Mouse (Mus musculus): ENCODE data around the gene Zfp708.
"Not testable (repeated sequence)": the region's sequence is repeated elsewhere in the genome, so short reads cannot be mapped to it uniquely, and the experiment has no call there.

The Zfp708 gene

DNA sequence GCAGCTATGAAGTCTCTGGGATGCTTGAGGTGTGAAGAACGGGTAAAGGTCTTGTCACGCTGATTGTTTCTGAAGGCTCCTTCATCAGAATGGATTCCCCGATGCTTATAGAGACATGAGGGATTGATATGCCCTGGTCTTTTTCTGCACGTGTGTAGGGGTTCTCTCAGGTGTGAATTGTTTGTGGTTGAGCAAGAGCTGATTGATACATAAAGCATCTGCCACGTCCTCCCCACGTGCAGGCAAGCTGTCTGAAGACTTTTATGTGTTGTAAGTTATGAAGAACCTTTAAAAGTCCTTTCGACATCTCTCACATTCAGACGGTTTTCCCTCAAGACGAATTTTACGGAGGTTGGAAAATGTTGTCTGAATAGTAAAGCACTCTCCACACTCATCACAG lies at the start of gene Zfp708:
Gene Zfp708, minus strand, starts transcription at position 101 of the 400 bp plus-strand sequence.
- no peak for DNase-seq

DNA sequence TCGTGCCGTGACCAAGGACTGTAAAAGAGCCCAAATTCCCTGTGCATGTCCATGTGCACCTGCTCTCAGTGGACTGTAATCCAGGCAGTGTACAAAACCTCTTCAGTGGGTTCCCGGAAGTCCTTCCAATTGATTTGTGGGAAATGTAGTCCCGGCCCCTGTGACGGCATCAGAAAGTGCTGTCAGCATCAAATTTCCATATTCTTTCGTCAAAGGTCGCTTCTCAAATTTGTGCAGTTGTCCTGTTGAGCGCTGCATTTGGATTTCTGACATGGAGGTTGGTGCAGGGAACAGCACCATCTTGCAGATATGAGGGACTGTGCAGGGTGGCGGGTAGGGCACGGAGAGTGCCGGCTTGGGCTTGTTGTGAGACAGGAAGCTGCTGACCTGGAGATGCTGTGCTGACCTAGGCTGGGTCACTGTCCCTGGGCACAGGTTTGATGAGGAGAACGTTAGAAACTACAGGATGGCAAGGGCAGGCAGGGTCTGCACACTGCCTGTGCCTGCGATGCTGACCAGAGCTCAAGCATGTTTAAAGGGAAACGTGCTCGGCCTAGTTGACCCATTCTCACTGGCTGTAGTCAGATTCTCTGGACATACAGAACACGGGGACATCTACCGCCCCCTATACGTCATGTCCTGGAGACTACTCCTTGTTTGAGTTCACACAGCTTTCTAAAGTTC lies 30.4 kb upstream of the Zfp708 start:
- DNase-seq: peak; percentile 90

DNA sequence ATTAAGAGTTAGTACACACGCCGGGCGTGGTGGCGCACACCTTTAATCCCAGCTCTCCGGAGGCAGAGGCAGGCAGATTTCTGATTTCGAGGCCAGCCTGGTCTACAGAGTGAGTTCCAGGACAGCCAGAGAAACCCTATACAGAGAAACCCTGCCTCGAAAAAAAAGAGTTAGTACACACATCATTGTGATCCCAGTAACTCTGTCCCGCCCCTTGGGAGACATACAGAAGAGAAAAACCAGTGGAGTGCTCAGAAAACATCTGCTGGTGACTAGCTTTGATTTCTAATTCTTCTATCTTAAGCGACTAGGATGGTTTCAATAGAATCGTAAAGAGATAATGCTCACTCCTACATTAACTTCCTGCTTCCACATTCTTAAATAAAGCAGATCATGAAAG lies 29.7 kb upstream of the Zfp708 start:
- DNase-seq: not testable (repeated sequence)

DNA sequence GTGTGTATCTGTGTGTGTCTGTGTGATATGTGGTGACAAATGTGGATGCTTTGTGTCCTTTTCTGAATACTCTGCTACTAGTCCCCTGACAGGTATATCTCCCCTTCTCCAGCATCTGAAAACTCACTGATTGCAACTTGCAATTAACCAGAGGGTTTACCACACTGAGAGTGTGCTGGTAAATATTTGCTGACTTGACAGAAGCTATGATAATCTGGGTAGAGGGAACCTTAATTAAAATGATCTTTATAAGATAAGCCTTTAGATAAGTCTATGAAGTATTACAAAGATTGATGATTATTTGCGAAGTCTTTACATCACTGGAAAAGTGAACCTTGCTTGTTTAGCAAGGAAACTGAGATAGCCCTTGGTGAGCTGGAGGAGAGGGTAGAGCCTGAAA lies 26.7 kb upstream of the Zfp708 start:
- DNase-seq: no peak

DNA sequence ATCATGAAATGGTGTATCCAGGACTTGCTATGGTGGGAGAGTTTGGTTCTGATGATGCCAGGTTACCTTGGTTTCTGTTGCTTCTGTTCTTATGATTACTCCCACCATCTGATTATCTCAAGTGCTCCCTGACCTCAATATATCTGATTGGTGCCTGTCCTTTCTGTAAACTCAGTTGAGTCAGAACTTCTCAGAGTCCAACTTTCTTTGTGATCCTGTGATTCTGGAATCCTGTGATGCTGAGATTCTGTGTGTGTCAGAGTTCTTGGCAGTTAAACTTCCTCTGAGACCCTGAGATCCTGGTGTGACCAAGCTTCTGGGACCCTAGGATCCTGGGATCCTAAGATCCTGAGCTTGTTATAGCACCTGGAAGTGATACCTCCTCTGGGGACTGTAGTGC lies 23.6 kb upstream of the Zfp708 start, which contains the start of gene Zfp759:
Gene Zfp759, plus strand, starts transcription at position 301 of the 400 bp plus-strand sequence.
- DNase-seq: not testable (repeated sequence)

DNA sequence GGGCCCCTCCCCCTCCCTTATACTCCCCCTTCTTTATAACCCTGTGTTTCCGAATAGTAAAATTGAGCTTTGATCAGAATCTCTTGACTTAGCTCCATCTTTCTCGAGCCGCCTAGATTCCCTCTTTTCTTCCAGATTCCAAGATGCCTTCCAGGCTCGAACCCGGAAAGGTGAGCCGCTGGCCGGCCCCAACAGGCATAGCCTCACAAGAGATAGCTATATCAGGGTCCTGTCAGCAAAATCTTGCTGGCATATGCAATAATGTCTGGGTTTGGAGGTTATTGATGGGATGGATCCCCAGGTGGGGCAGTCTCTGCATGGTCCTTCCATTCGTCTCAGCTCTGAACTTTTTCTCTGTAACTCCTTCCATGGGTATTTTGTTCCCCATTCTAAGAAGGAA lies 18.4 kb upstream of the Zfp708 start, which contains the start of gene Rslcan18:
Gene Rslcan18, minus strand, starts transcription at position 101 of the 400 bp plus-strand sequence.
- DNase-seq: not testable (repeated sequence)

DNA sequence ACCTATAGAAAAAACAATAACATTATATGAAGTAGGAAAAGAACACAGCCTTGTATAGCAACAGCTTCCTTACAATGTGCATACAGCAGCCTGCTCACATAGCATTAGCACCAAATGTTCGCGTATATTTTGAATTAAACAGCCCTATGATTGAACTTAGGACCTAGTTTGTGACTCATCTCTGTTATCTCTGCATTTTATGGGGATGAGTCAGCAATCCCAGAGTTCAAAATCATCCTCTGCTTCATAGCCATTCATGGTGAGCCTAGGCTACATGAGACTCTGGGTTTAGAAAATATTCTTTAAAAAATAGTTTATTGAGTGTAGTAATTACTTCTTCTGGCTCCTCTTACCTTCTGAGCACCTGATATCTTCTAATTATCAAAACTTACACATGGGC lies 15.5 kb upstream of the Zfp708 start:
- no peak for DNase-seq

DNA sequence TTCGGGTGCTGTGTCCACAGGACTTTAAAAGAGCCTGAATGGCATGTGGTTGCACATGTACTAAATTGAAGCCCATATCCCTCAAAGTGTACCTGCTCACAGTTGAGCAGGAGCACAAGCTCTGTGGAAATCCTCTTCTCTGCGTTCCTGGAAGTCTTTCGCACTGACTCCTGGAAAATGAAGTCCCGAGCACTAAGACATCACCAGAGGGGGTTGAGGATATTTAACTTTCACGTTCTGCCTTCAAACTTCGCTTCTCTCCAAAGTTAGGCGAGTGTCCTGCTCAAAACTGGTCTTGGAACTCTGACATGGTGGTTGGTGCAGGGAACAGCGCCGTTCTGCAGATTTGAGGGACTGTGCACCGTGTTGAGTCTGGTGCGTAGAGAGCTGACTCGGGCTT lies 14.3 kb upstream of the Zfp708 start:
- DNase-seq: no peak

DNA sequence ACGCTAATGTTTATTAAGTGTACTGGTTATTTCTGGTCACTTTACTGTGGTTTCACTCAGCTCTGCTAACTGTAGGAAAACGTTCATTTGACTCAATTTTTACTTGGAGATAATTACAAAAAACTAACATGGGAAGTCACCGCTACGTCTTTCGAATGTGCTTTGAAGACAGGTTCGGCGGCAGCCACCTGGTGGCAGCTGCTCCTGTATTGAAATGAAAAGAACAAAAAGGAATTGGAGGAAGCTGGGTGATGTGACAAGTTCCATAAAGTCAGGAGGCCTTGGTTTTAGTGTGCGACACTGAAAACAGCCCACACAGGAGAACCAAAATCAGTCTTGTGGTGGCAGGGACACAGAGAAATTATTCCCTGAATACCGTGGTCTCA lies 11.0 kb upstream of the Zfp708 start:
- DNase-seq: no peak

DNA sequence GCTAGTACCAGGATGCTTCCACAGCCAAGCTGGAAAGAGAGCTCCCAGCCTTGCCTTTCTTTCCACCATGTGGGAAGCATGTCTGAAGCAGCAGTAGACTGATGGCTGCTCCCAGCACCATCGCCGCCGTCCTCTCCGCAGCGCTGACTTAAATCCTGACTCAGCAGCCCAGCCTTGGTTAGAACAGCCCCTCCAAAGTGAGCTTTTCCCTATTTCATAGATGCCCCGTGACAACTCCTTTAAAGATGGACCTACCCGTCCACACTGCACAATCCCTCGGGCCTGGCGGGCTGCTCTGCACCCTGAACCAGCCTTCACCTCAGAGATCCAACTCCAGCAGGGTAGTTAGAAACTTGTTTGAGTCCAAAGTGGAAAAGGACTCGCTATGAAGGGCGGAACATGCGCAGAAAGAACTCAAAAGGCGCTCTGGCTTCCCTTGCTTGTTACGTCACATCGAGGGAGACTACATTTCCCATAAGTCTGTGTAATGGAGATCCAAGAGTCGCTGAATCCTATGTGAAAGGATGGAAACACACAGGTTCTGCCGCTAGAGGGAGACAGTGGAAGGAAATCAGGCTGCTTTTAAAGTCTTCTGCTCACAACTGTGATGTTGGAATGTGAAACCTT lies 10.5 kb upstream of the Zfp708 start, which contains the start of gene Gm28557:
Gene Gm28557, minus strand, starts transcription at position 411 of the 627 bp plus-strand sequence.
- DNase-seq: peak; percentile 96

DNA sequence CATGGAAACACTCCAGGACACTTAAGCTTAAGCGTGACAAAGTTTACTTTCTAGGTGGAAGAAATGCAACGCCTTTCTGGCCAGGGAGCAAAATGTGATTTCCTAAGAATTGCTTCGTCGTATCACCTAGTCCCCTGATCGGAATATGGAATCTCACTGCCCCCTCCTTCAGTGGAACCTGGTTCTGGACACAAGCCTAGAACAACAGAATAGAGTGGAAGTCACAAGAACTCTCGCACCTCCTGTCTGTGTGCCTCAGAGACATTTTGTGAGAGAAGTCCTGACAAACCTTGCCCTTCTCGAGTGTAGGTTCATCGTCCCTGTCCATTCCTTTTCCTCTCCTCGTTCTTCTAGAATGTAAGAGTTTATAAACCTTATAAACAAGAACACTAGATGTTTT lies 9.9 kb upstream of the Zfp708 start:
- DNase-seq: no peak

DNA sequence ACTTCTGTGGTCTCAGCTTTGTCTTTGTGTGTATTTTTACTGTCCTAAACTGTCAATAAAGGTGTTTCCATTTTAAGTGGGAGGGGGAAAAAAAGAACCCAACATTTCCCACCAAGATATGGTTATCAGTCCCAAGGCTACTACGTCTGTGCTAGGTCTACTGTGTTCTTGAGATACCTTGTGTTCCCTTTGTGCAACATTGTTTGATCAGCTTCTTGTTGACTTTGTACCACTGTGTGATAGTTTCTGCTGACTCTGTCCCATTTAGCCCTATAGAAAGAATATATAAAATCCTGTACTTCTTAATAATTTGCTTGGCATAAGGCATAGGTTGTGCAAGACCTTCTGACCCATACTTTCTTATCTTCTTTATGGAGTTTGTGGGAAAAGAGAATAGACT lies 7.6 kb downstream of the Zfp708 start:
- no peak for DNase-seq

DNA sequence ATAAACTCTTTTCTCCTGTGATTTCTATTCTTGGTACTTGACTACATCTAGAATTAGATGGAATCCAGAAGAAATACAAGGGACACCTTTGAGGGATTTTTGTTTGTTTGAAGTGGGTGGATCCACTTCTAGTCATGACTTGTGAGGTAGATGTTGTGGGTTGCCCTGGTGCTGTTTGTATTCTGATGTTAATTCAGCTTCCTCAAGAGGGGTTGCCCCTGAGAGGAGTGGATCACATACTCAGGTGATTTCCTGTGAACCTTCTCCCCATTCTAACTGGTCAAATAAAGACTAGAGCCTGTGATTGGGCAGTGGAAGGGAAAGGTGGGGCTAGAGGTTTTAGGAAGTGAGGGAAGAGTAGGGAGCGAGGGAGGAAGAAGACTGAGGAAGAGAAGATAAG lies 15.8 kb downstream of the Zfp708 start:
- DNase-seq: no peak

DNA sequence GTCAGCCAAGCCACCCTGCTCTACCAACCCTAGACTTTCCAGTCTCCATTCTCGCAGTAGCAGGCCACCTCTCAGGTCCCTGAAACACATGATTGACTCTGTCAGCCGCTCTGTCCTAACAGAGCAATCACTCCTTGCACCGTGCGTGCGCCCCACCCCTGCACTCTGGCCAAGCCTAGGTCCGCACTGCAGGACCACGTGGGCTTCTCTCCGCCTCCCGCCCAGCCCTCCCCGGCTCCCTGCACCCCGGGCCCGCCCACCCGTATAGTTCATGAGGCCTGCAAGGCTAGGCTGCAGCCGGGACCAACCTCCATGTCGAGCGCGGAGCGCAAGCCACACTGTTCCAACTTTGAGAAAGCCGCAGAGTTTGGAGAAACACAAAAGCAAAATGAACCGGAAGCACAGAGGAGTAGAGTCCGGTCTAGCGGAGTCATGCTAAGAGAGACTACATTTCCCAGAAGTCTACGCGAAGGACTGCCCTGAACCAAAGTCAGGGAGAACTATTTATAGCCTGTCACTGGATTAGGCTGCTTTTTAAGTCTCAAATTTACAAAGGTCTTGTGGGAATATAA lies 16.5 kb downstream of the Zfp708 start:
- DNase-seq: peak; percentile 83

DNA sequence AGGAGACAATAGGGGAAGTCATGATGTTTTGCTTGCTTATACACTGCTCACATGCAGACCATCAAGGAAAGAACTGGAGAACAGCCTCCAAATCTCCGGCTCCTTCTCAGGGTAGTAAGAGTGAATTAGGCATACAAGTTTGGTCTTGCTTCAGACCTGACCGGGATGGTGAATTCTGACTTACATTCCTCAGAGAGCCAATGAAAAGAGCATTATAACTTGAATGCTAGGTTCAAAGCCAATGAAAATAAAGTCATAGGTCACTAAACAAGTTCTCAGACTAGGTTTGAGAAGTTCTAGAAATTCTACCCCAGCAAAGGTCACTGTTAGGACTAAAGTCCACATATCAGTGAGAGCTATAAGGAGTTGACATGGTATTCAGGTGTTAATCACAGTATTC lies 20.5 kb downstream of the Zfp708 start:
- no peak for DNase-seq

DNA sequence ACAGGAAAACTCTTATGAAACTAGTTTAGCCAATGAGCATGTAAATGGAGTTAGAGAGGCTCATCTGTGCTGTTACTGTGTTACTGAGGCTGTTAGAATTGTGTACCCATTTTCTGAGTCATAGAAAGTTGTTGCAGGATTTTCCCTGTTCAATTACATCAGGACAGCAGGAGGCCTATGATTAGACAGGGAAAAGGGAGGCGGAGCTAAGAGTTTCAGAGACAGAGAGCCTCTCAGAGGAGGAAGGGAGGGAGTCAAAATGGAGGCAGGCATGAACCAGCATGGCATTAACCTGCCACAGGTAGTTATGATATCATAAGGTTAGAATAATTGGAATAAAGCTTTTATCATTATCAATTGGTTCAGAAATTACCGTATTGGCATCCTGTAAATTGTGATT lies 25.0 kb downstream of the Zfp708 start:
- DNase-seq: no peak

DNA sequence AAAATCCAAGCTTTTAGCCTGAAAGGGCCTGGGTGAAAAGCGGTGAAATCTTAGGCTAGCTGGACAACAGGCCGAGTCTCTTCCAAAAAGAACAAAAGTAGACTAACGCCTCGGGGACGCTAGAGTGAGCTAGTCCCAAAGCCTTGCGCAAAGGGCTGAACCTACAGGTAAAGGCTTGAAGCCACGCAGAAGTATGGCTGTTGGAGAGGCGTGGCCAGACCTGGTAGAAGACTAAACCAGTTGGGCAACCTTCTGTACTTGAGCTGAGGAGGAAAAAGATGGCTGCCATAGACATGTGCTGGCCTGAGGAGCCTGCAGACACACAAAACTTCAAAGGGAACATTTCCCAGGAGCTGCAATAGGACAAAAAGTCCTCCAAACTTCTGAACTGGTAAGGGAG lies 32.4 kb downstream of the Zfp708 start:
- DNase-seq: no peak

DNA sequence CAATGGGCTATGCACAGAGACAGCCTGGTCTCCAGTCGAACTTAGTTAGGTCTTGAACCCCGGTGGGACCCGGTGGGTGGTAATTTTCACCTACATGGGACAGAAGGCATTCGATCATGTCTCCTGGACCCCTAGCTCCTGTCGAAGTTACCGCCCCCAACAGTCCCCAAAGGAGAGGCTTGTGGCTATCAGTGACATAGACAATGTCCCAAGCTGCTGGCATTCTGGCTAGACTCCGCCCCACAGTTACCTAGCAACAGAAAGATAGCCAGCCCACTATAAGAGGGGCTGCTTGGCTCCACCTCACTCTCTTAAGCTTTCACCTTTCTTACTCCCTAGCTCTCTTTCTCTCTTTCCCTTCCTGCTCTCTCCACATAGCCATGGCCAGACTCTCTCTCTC lies 35.3 kb downstream of the Zfp708 start:
- no peak for DNase-seq

DNA sequence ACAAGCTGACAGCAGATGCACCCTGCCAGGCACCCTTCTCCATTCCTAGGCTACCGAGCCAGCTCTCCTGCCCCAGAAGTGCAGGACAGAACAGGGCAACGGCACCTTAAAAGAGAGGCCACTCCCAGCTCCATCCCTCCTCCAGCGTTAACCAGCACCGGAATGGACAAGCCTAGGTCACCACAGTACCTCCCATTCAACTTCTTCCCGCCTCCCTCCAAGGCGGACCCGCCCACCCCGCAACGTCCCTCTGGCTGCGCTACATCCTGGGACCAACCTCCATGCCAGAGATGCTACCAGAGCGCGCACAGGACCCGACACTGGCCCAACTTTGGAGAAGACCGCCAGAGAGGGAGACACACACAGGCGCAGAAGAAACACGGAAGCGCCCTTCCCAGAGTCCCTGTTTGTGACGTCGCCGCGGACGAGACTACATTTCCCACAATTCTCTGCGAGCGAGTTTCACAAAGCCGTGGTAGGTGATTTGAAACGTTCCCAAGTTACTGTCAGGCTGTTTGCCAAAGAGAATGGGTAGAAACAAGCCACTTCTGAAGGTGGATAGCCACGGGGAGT lies 36.9 kb downstream of the Zfp708 start, which contains the start of gene Zfp712:
Gene Zfp712, minus strand, starts transcription at position 385 of the 573 bp plus-strand sequence.
- DNase-seq: peak; percentile 94

DNA sequence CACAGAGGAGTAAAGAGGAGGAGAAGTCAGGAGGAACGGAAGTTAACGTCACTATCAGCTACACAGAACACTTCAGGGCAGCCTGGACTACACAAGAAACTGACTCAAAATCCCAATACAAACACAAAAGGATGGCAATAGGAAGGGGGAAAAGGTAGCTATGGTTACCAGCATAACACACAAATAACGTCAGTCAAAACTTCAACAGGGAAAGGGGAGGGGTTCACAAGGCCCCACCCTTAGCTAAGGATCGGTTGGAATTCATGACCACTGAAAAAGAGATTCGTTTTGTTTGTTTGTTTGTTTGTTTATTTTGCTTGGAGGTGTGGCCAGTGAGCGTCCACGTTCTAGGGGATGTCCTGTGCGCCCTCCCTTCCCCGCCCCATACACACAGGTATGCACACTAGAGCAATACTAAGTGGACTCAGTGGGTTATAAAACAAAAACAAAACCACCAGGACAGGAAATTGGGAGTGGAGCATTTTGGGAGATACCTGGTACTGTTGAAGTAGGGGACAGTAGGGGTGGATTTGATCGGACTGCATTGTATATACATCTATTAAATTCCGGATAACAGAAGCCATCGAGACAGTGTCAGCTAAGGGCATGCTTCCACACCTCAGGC lies 37.5 kb downstream of the Zfp708 start:
- peak; percentile 1 for DNase-seq

All from embryo, embryonic 11 days (tissue).